Mouse (Mus musculus) brain, embryonic 14.5 days (tissue): ENCODE measurements around the gene Rapgef3.

Source experiments
- CTCF ChIP-seq: fragments of 200-500 bp; IDR thresholded peaks from 2 replicates; pipeline ENCODE4 v1.5.1; 2012; ENCODE audit warnings: inconsistent platforms, mild to moderate bottlenecking, moderate library complexity, borderline replicate concordance; ENCODE audit not compliant: insufficient read depth, insufficient read length; ENCODE audit errors: extremely low read depth
- POLR2A ChIP-seq: fragments of 200-500 bp; IDR thresholded peaks from 2 replicates; pipeline ENCODE4 v1.6.1; 2012; ENCODE audit warnings: mild to moderate bottlenecking, inconsistent platforms, borderline replicate concordance; ENCODE audit not compliant: poor library complexity, insufficient read depth, insufficient read length, severe bottlenecking; ENCODE audit errors: extremely low read depth

DNA sequence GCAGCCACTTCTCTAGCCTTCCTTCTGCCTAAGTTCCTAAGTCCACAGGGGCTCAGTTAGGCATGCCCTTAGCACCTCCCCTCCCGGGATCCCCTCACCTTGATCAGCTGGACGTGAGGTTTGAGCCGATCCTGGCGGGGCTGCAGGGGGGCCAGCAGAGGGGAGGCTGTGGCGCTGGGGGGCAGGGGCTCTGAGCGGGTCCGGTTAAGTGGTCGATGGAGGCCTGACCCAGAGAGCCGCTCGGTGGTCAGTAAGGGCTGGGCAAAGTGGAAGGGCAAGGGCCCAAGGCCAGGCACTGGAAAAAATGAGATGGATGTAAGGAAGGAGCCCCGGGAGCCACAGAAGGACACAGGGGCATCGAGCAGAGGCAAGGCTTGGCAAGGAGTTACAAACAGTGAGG is 40.1 kb upstream of the Rapgef3 start:
- no peak for TF ChIP-seq CTCF
- TF ChIP-seq POLR2A, result no peak
